Mouse (Mus musculus): ENCODE measurements around the gene B9d1. TPM values are rescaled to one million over a fixed set of nuclear protein-coding genes. Genes with fewer than 3 reads are reported as not detected.

The B9d1 gene
- total RNA-seq, 2 experiments from 2014 or later, result 0.26 TPM; not detected in 1

DNA sequence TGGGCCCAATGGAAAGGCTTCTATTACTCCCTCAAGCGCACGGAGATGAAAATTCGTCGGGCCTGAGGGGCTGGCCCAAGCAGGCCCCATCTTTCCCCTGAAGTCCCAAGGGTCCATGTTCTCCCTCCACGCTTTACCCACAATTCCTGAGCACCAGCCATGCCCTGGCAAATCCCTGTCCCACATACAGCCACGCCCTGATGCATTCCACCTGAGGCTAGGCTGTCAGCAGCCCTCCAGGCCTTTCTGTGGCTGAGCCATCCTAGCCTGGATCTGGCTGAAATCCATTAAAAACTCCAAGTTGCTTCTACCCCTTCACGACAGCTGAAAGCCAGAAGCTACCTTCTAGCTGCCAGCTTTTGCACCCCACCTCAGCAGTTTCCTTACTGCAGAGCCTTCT is 17.0 kb upstream of the B9d1 start:
- no peak for ATAC-seq (ENCODE audit: poor library complexity, severe bottlenecking)

DNA sequence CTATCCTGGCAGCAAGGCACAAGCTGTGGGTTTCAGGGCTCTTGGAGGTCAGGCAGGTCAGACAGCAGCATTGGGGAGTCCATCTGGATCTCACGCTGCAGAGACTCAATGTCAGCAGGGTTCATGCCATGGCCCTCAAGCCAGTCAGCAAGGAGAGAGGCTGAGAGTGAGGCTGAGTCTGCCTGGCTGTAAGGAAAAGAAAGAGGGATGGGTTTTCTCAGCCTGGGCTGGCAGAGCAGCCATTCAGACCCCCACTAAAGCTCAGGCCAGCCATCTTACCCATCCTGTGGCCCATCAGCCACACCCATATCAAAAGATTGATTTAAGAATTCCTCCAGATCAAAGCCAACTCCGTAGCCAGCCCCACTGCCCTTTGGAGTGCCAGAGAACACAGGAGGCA is 15.9 kb upstream of the B9d1 start:
- ATAC-seq (ENCODE audit: poor library complexity, severe bottlenecking), result no peak

DNA sequence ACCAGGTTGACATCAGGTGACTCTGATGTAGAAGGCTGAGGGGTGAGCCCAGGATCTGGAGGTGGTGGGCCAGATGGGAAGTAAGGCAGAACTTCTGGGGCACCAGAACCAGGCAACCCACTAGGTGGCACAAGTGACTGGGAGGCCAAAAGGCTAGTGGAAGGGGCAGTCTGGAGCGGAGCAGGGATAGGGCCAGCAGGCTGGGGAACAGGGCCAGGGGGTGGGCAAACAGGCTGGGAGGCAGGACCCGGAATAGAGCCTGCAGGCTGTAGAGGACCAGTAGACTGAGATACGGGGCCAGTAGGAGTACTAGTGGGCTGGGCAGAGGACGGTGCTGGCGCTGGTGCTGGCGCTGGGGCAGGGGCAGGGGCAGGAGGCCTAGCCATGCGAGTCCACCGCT is 15.1 kb upstream of the B9d1 start:
- no peak for ATAC-seq (ENCODE audit: poor library complexity, severe bottlenecking)

DNA sequence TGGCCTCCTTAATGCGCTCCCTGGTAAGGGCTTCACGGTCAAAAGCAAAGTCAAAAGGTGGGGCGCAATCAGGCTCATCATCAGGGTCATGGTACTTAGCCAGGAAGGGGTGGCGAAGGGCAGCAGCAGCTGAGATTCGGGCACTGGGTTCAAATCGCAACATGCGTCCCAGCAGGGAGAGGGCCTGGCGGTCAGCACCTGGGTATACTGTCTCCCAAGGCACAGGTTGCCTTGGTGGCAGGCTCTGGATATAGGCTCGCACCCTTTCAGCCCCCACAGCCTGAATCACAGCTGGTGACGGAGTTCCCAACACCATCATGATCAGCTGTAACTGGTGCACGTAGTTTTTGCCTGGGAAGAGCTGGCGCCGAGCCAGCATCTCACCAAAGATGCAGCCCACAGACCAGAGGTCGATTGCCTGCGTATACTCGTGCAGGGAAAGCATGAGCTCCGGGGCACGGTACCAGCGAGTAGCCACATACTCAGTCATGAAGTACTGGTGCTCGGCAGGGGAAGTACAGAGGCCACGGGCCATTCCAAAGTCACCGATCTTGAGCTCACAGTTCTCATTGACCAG is 13.9 kb upstream of the B9d1 start:
- no peak for ATAC-seq (ENCODE audit: poor library complexity, severe bottlenecking)

DNA sequence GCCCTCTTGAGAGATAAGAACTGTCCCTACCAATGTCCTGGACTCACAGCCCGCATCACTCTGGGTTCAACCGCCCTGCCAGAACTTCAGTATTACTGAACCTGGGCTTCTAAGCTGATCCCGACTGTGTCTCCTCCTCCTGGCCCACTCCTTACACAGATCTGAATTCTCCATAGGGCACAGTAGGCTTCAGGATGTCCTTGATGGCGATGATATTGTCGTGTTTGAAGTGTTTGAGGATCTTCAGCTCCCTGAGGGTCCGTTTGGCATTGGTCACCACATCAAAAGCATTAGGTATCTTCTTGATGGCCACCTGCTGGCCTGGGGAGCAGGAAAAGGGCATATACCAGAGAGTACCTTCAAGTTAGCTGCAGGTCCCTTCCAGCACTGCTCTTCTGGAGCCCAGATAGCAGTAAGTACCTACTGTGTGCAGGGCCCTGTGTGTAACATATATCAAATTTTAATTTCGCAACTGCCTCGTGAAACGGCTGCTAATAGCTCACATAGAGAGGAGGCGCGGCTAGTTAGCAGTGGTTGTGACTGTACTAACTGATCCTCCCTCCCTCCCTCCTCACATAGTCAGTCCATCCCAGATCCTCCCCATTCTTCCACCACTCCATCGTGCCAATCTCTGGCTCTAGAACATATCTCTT is 12.1 kb upstream of the B9d1 start:
- ATAC-seq (ENCODE audit: poor library complexity, severe bottlenecking), result no peak

DNA sequence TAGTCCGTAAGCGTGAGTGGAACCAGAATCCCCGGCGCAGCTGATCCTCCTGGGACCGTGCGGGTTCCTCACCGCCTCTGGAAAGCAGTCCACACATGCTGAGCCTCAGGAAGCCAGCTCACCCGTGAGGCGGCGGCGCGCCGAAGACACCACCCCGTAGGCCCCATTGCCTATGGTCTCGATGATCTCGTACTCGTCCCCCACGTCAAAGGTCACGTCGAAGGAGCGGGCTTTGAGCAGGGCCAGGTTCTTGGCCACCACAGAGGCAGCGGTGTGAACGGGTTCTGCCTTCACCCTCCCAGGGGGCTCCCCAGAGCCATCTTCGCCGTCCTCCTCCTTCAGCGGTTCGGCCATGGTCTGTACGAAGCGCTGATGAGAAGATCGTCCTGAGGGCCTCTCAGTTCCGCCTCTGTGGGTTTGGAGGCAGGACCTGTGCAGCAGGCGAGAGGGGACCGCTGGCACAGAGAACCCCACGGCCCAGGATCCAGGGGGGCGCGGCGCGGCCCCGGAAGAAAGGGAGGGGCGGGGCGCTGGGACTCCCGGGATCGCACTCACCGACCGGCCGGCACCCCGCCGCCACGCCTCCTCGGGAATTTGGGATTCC is 11.3 kb upstream of the B9d1 start:
- peak; percentile 55 for ATAC-seq (ENCODE audit: poor library complexity, severe bottlenecking)

DNA sequence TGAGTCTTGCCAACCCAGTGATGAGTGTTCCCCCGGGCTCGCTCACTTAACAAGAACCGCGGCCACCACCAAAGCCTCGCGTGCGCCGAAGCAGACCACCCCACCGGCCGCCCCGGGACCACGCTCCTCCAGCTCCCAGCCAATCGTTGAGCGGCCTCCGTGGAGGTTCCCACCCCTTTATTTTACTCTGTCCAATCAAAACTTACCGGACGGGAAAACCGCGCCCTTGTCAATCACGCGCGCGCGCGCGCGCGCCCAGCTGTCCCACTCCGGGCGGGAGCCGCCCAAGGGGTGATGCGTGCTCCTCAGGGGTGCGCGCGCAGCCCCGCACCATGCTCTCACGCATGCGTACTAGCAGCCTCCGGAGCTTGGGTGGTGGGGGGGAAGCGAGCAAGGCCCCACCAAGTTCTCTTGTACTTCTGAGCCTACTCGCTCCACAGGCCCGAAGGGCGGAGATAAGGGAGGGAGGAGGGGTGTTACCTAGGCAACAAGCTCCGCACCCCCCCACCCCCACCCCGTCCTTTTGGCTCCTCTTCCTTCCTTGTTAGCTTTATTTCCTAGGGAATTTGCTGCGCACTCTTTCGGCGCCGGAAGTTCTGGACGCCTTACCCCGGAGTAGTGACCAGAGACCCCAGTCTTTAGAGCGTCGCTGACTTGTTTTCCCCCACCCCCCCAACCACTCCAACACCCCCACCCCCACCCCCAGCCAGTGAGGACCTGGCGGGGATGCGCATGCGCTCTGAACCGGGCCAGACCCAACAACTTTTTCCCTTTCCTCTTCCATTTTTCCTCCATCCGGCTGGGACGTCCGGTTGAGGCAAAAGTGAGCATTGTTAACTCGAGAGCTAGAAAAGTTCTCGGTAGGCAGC is 10.6 kb upstream of the B9d1 start, which contains the start of gene Mapk7:
Gene Mapk7 (minus strand): TSS at position 278 of the 869 bp plus-strand sequence.
- ATAC-seq (ENCODE audit: poor library complexity, severe bottlenecking), result peak; percentile 87

DNA sequence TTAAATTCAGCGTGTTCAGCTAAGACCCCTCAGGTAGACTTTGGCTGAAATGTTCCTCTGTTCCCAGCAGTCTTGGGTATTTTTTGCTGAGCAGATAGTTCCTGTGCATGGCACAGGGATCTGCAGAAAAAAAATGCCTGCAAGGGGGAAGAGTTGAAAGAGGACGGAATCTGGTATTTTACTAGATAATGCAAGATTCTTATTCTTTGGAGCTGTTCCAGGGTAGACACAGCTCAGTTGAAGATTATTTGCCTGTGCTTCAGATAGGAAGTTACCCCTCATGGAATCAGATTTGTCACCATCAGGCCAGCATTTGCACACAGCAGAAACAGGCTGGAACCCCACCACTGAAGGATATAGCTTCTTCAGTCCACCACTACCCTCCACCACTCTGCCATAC is 9.4 kb upstream of the B9d1 start:
- no peak for ATAC-seq (ENCODE audit: poor library complexity, severe bottlenecking)

DNA sequence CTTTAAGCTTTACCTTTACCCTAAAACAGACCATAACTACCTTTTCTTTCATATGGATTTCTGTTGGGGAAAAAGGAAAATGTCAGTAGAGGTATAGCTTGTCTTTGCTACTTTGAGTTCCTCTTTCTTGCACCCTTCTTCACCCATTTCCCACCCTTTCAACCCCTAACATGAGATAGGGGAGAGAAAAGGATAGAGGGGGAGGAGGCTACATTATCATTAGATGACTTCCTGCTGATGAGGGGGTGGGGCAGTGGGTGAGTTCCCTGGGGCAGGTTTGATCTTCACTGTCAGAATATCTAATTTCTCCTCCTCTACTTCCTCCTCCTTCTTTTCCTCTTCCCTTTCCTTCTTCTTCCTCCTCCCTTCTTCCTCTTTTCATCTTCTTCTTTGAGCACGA is 7.5 kb upstream of the B9d1 start:
- ATAC-seq (ENCODE audit: poor library complexity, severe bottlenecking), result no peak

DNA sequence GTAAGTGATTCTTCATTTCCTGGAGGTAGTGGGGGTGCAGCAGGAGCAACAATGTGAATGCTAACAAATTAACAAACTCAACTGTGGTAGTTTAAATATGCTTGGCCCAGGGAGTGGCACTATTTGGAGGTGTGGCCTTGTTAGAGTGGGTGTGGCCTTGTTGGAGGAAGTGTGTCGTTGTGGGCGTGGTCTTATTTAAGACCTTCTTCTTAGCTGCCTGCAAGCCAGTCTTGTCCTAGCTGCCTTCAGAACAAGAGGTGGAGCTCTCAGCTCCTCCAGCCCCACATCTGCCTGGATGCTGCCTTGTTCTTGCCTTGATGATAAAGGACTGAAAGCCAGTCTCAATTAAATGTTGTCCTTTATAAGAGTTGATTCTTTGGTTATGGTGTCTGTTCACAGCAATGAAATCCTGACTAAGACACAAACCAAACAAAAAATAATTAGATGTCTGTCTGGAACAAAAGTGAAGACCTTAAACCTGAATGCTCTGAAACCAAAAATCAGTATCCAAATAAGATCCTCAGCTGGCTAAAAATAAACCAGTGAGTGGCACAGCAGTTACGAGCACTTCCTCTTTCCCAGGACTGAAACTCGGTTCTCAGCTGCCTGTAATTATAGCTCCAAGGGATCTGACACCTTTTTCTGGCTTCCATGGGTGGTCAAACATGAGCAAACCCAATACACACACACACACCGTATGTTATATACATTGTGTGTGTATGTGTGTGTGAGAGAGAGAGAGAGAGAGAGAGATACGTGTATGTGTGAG is 6.0 kb upstream of the B9d1 start:
- peak; percentile 56; the same call in 1 of the 2 replicates for ATAC-seq (ENCODE audit: poor library complexity, severe bottlenecking)

DNA sequence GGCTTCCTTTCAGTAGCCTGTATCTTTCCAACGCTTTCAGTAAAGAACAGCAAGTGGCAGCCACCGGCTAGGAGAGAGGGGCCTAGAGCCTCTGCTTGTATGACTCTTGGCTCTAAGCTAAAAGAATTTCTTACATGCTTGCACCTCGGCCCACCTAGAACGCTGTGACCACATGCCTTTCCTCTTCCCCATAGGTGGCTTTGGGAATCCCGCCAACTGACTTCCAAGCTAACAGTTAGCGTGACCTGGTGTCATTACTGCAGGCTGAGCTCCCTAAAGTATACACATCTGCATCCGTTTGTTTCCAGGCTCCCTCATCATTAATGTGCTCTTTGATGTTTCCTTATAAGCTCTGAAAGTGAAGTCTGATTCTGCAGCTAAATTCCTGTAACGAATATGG is 1.0 kb upstream of the B9d1 start:
- ATAC-seq (ENCODE audit: poor library complexity, severe bottlenecking), result no peak

DNA sequence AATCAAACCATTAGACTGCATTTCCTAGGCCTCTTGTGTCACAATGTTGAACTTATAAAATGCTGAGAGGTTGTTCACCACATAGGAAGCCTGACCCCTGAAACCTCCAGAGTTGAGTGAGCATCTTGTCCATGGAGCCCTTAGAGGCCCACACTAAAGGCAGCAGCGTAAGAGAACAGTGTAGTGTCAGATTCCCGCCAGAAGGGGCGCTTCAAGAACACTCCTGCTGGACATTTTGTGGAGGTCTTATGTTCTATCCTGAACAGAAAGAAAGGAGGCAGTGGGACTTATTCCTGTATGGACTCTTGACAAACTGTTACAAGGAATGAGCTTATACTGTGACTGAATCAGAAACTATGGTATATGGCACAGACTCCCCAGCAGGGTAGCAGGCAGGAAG is 10.0 kb downstream of the B9d1 start:
- no peak for ATAC-seq (ENCODE audit: poor library complexity, severe bottlenecking)

DNA sequence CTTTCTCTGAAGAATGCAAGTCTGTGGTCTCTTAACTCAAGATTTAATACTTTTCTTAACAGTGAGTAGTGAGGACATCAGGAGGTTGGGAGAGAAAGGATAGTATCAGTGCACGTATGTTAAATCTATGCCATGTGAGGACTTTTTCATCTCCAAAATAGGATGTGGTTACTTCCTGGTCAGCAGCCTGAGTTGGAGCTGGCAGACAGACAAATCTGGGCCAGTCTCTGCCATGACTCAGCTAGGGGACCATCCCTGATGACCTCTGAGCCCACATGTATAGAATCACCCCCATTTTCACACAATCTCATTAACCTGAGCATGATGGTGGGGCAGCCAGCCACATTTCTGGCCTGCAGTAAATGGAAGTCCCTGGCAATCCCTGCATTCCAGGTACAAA is 13.0 kb downstream of the B9d1 start:
- no peak for ATAC-seq (ENCODE audit: poor library complexity, severe bottlenecking)

DNA sequence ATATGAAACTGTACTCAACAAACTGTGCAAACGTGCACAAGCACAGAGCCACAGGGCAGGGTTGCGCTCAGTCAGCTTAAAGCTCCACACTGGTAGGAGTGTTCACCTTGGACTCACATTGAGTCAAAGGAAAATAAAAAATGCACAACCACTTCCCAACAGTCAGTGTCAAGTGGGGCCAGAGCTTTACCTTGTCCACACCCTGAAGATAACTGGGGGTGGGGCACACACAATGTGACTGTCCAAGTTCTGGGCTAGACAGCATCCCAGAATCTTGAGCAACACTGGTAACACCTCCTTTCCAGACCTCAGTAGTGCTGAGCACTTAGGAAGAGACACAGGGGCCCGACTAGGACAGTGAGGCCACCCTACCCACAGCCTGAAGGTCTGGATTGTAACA is 13.9 kb downstream of the B9d1 start:
- ATAC-seq (ENCODE audit: poor library complexity, severe bottlenecking), result no peak

DNA sequence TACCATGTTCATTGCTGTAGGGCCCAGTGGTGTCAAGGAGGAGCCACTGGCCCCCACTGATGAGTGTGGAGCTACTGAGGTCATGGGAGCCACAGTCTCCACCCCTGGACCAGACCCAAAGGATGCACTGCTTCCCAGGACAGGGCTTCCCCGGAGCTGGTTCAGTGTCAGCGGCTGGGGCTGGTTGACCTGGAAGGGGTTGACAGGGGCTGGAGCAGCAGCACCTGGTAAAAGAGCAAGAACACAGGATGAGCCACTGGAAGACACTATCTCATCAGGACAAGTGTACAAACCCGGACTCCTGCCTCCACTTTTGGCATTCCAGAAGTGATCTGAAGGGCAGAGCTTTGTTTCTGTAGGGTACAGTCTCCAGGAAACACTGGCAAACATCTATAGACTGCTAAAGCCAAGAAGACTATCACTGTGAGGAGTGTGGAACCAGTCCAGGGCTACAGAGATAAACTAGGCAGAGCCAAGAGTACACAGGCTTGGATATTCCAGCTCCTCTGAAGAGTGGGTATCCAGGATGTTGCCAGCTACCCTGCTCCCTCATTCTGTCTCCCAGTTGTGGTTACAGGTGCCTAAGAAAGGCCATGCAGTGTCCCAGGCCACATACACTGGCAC is 14.7 kb downstream of the B9d1 start:
- no peak for ATAC-seq (ENCODE audit: poor library complexity, severe bottlenecking)

DNA sequence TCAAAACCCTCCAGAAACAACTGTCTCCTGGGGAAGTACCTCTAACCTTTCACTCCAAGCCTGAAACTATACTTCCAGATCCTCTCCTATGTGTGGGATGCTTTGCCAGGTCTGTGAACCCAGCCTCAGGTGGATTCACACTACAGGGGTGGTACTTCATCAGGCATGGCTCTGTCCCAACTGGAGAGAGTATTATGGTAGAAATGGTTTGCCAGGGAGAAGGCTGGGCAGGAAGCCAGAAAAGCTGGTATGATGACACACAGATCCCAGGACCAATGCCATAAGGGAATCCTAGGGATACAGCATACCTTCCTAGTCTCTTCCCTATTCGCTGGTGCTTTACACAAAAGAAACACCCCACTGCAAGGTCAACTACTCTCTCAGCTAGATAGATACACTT is 21.9 kb downstream of the B9d1 start:
- ATAC-seq (ENCODE audit: poor library complexity, severe bottlenecking), result no peak

DNA sequence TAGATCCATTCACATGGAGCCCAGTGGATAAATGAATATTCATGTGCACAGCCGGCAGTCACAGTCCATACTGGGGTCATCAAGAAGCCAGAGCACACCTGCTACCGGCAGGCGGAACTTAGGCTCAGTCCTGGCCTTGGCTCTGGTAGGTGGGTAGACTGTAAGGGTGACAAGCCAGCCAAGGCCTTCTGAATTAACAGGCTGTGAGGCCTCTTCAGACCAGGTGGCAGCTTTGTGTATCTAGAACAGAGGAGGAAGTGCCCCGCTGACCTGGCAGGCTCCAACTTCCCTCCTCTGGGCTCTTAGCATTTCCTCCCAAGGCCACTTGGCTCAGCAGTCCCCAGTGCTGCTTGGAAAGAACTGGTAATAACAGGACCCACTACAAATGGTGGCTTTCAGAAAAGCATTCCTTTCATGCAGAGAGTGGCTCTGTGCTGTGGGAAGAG is 24.3 kb downstream of the B9d1 start:
- no peak for ATAC-seq (ENCODE audit: poor library complexity, severe bottlenecking)

DNA sequence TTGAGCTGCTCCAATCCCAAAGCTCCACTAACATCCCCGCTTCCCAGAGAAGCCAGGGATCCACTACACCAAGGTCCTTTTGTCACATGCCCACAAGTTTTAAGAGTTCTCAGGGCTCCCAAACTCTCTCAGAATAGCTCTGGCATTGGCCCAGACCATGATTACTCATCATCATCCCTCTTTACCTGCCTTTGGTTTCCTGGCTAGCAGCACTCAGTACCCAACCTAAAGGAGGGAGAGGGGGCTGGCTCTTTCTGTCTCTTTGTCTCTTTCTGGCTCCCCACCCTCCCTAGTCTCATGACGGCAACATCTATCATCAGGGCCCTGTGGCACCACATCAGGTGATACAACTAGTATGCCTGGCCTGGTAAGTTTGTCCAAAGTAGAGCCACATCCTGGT is 27.9 kb downstream of the B9d1 start:
- no peak for ATAC-seq (ENCODE audit: poor library complexity, severe bottlenecking)

DNA sequence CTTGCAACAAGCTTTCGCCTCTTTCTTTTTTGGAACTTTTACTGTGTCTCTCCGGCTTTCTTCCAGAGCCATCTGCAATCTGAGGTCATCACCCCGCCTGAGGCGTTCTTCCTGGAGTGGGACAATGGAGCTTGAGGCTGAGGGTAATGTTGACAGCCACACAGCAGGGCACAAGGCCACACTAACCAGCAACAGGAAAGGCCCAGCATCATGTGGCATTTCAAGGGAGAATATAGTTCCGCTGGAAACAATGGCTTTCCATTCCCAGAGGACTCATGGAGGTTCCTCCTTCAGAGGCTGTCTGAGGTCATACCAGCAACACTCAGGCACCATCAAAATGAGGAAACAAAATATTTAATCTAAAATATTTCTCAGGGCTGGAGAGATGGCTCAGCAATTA is 28.6 kb downstream of the B9d1 start:
- ATAC-seq (ENCODE audit: poor library complexity, severe bottlenecking), result no peak

DNA sequence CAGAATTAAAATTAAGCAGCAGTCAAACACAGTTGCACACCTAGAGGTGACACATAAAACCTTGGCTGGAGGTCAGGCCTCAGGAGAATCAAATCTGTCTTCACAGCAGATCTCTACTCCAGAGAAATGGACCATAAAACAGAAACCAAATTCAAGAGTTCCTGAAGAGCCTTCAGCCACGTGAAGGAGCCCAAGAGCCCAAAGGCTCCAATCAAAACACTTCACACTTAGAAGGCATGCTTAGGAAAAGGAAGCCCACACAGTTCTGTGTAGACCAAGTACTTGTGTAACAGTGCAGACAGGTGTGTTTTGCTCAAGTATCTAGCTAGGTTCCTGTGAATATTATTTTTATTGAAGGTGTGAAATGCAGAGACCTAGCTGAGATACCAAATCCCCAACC is 30.6 kb downstream of the B9d1 start:
- ATAC-seq (ENCODE audit: poor library complexity, severe bottlenecking), result no peak
